Mouse (Mus musculus): ENCODE data around the gene Clns1a. TPM values are rescaled to one million over a fixed set of nuclear protein-coding genes. Genes with fewer than 3 reads are reported as not detected.

The Clns1a gene
- total RNA-seq, 2 experiments from 2014 or later, result 82.2 to 84.6 TPM

DNA sequence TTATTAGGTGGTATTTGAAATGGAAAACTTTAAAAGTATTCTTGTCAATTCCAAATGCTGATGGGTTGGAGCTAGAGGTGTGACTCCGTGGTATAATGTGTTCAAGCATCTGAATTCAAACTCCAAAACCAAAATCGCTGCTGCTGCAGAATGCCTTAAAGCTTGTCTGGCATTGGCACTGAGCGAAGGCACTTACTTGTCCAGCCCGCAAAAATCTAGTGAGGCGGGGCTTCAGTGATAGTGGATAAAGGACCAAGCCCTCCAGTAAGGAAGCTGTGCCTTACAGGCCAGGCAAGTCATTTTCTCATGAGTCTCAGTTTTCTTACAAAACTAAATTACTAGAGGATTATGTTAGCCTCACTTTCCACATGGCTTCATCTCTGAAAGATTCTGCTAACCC is 11.4 kb downstream of the Clns1a start:
- no peak overlapping the region for H3K27ac ChIP-seq
- TF ChIP-seq CTCF (IDR thresholded peaks at IDR 0.05), result no peak
- intact Hi-C loops (cut with DNase I), result no loop called here
- H3K4me3 ChIP-seq, result no peak overlapping the region
- no peak for DNase-seq (ENCODE audit: extremely low spot score in 1 of 2, low spot score in 2 of 2)

- intact Hi-C loops (cut with DNase I), result no loop called here
- peak overlapping the region; percentile 44; the same call in 1 of the 2 replicates for H3K27ac ChIP-seq
- no peak overlapping the region for H3K4me3 ChIP-seq
- no peak for DNase-seq (ENCODE audit: extremely low spot score in 1 of 2, low spot score in 2 of 2)
- TF ChIP-seq CTCF (IDR thresholded peaks at IDR 0.05), result no peak; the same call in 1 of the 2 replicates
Observed at GRCm38 (mm10) chr7:97709204-97709603, 12.8 kb downstream of the Clns1a start.

DNA sequence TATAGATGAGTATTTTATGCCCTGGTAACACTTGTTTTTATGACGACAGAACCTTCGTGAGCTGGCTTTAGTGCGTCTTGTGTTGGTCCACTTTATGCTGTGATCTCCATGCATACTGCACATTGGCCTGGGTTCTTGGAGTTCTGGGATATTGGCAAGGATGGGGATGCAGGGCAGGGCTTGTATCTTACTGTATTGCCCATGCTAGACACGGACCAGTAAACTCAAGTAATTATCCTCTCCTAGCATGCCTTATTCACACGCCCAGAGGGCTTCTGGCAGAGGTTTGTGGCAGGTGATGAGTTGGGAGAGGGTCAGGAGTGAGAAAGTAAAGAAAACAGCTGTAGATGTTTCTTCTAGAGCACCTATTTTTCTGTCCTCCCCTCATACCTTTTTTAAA is 18.2 kb downstream of the Clns1a start:
- intact Hi-C loops (cut with DNase I), result no loop called here
- TF ChIP-seq CTCF (IDR thresholded peaks at IDR 0.05), result no peak
- H3K4me3 ChIP-seq, result no peak overlapping the region
- H3K27ac ChIP-seq, result no peak overlapping the region
- DNase-seq (ENCODE audit: extremely low spot score in 1 of 2, low spot score in 2 of 2), result no peak

DNA sequence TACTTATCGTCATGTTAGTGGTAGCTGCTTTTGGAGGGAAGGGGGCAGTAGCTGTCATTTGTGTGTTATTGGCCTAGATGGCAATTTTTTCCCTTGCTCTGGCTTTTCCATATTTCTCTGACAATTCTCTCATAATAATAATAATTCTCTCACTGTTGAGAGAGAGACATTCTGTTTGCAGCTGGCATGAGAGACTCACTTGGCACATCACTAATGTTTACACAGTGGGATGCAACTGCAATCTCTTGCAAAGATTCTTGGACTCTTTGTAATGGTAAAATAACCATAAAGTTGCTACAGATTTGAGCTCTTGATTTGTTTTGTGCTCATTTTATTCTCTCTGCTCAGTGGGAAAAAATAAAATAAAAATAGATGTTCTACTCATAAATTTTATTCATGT is 20.9 kb downstream of the Clns1a start:
- no peak for DNase-seq (ENCODE audit: extremely low spot score in 1 of 2, low spot score in 2 of 2)
- no peak overlapping the region for H3K27ac ChIP-seq
- no peak overlapping the region for H3K4me3 ChIP-seq
- intact Hi-C loops (cut with DNase I), result no loop called here
- no peak for TF ChIP-seq CTCF (IDR thresholded peaks at IDR 0.05)

- H3K27ac ChIP-seq, result peak overlapping the region; percentile 38; the same call in 1 of the 2 replicates
- intact Hi-C loops (cut with DNase I), result no loop called here
- peak in 1 of 2 experiments; percentile 49 for DNase-seq (ENCODE audit: extremely low spot score in 1 of 2, low spot score in 2 of 2)
Observed at GRCm38 (mm10) chr7:97719078-97719477, 22.6 kb downstream of the Clns1a start.

DNA sequence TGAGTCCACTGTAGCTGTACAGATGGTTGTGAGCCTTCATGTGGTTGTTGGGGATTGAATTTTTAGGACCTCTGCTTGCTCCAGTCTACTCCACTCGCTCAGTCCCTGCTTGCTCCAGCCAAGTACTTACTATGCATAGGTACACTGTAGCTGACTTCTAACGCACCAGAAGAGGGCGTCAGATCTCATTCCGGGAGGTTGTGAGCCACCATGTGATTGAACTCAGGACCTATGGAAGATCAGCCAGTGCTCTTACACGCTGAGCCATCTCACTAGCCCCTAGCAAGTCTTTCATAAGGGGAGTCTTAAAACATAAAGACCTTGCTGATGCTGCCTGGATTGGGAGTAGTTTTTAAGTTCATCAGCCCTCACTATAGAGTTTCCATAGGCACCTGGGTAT is 23.7 kb downstream of the Clns1a start:
- intact Hi-C loops (cut with DNase I), result no loop called here
- H3K27ac ChIP-seq, result no peak overlapping the region
- no peak for DNase-seq (ENCODE audit: extremely low spot score in 1 of 2, low spot score in 2 of 2)
- TF ChIP-seq CTCF (IDR thresholded peaks at IDR 0.05), result peak; percentile 8
- no peak overlapping the region for H3K4me3 ChIP-seq

More at GRCm38 (mm10) chr7:97719078-97719477, 22.6 kb downstream of the Clns1a start:
- no peak overlapping the region for H3K4me3 ChIP-seq
- no peak for TF ChIP-seq CTCF (IDR thresholded peaks at IDR 0.05)

DNA sequence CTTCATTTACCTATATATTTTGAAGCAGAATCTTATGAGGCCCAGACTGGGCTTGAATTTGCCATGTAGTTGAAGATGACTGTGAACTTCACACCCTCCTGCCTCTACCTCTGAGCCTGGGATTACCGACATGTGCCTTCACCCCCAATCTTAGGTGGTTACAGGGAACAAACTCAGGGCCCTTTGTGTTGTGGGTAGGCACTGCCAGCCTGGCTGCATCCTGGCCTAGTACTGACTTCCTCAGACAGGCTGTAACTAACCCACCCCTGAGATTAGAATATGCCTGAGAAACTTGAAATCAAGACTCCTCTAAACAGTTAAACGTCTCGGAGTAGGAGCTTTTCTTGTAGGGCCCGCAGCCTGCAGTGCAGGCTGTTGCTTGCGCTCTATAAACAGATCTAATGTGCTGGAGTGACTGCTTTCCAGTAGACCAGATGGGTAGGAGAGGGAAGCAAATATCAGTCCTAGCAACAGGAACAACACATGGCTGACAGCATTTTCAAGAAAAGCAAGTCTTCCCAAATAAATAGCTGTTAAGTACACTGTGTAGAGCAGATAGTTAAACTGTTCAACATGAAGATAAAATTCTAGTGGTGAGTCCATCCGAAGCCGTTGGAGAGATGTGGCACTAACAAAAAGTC is 26.0 kb downstream of the Clns1a start:
- TF ChIP-seq CTCF (IDR thresholded peaks at IDR 0.05), result no peak
- no peak overlapping the region for H3K4me3 ChIP-seq
- H3K27ac ChIP-seq, result peak overlapping the region; percentile 50; the same call in 1 of the 2 replicates
- intact Hi-C loops (cut with DNase I), result no loop called here
- DNase-seq (ENCODE audit: extremely low spot score in 1 of 2, low spot score in 2 of 2), result no peak

DNA sequence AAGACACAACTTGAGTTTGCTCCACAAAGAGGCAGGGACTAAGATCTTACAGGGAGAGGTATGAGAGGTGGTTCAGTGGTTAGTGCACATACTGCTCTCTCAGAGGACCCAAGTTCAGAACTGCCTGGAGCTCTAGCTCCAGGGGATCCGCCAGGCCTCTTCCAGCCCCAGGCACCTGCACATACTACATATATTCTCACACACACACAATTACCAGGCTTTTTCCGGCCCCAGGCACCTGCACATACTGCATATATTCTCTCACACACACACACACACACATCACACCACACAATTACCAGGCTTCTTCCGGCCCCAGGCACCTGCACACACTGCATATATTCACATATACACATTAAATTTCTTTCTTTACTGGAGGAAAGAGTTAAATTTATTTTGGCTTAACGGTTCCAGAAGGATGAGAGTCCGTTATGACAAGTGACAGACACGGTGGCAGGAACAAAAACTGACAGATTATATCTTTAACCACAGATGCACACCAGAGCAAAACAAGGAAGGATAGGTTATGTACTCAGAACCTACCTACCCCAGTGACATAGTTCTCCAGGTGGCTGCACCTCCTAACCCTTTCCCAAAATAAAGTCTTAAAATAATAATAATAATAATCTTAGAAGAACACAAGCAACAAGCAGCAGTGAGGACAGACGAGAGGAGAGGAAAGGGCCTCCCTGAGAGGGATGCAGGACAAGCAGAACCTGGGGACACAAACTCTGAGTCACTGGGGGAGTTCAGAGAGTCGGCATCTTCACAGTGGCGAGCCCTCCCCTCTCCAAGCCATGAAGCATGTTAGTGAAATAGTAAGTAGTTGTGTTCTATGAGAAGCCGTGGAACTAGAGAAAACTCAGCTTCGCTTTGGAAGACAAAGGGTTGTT is 27.5 kb downstream of the Clns1a start:
- no peak for TF ChIP-seq CTCF (IDR thresholded peaks at IDR 0.05)
- Histone ChIP-seq H3K4me3 (no peak overlapping the region), H3K27ac (no peak overlapping the region)
- intact Hi-C loops (cut with DNase I), result no loop called here
- no peak for DNase-seq (ENCODE audit: extremely low spot score in 1 of 2, low spot score in 2 of 2)

DNA sequence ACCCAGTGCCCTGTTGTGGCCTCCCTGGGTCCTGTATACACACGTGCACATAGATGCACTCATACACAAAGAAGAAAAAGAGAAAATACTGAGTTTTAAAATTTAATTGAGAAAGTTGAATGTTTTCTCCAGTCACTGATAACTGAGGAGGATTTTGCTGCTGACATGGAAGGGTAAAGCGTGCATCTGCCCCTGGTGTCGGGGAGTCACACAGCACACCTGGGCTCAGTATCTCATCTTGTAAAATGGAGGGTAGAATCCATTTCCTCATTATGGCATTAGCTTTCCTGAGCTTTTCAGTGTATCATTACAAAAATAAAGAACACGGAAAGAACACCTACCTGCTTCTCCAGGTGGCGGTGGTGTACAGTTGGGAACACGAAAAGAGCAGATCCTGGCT is 29.0 kb downstream of the Clns1a start:
- intact Hi-C loops (cut with DNase I), result no loop called here
- no peak for DNase-seq (ENCODE audit: extremely low spot score in 1 of 2, low spot score in 2 of 2)
- Histone ChIP-seq H3K4me3 (no peak overlapping the region), H3K27ac (no peak overlapping the region)
- no peak for TF ChIP-seq CTCF (IDR thresholded peaks at IDR 0.05)

DNA sequence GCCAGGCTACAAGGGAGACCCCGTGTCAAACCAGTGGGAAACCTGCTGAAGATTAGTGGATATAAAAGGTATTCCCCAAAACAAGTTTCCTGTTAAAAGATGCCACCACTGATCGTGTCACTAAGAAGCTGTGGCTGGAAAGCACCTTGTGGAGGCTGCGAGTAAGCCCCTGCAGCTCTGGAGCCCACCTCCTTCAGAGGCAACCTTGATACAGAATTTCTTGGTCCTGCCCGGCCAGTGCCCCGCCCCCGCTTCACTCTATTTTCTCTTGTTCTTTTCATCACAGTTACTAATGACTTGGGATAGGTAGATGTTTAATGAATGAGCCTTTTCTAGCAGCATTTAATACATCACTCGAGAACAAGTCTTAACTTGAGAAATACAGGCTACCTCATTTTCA is 29.6 kb downstream of the Clns1a start:
- H3K4me3 ChIP-seq, result no peak overlapping the region
- TF ChIP-seq CTCF (IDR thresholded peaks at IDR 0.05), result no peak
- H3K27ac ChIP-seq, result no peak overlapping the region
- no peak for DNase-seq (ENCODE audit: extremely low spot score in 1 of 2, low spot score in 2 of 2)
- intact Hi-C loops (cut with DNase I), result no loop called here

GRCm38 (mm10) chr7:97726778-97727177 is 30.3 kb downstream of the Clns1a start:
- Histone ChIP-seq H3K4me3 (no peak overlapping the region), H3K27ac (no peak overlapping the region)
- no peak for TF ChIP-seq CTCF (IDR thresholded peaks at IDR 0.05)
- no peak for DNase-seq (ENCODE audit: extremely low spot score in 1 of 2, low spot score in 2 of 2)
- intact Hi-C loops (cut with DNase I), result no loop called here
